Mouse (Mus musculus) CD8-positive naive resting alpha-beta T cell, adult 2 months (primary cell): ENCODE data around the gene Lgals3.
A peak's percentile ranks its signal among the peaks of the same experiment; 100 is the strongest.

Source experiments
- DNase-seq, 2 experiments: peaks; one replicate each; pipeline ENCODE4 v3.0.0; 2022; ENCODE audit warnings: low read depth in 2 of 2, low spot score in 2 of 2

The Lgals3 gene

DNA sequence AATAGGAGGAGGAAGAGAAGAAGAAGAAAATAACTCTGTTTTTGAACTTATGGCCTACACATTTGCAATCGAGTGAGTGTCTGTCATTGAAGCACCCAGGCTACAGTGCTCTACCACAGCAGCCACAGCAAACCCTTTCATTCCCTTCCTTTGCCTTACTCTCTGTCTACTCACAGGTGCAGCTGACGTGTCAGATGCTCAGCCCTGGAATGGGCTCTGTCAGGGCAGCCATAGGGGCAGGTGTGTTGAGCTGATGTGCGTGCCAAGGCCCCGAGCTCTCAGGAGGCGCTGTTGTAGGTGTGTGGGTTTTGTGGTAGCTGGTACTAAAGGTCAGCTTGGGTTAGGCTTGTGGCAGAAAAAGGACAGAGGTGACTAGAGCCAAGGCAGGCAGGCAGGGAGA, 2.2 kb downstream of the Lgals3 start:
- DNase-seq: no peak

DNA sequence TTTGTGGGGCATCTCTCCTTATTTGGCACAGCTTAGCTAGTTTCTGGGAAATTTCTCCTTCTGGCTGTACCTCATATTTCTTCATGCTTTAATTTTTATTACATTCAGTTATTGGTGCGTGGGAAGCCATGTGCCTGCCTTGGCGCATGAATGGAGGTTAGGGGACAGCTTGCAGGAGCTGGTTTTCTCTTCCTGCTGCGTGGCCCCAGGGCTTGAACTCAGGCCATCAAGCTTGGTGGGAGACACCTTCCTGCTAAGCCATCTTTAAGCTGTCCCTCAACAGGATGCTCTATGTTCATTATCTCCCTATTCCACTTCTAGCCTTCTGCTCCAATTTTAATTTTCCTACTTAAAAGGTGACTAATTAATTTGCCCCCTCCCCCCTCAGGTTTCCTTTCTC, 3.2 kb downstream of the Lgals3 start:
- no peak for DNase-seq

- DNase-seq: no peak
Measured at GRCm38 (mm10) chr14:47371689-47372088, 4.1 kb downstream of the Lgals3 start.

- DNase-seq: no peak
Measured at GRCm38 (mm10) chr14:47373728-47374678, 6.5 kb downstream of the Lgals3 start.

DNA sequence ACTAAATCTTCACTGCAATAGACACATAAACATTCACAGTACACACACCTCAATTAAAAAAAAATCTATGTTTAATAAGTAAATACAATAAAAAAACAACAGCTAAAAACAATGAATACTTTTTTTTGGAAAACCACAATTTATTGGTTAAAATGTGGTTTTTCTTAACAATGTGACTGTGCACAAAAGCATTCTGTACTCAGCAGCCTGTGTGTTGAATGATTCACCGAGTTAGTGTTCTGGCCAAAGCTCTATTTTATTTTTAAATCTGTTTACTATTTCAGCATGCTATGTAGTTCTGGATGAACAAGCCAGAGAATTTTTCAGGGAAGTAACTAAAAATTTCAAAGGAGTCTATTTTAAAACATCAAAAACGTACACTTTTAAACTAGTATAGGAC, 9.0 kb downstream of the Lgals3 start:
- DNase-seq: no peak

DNA sequence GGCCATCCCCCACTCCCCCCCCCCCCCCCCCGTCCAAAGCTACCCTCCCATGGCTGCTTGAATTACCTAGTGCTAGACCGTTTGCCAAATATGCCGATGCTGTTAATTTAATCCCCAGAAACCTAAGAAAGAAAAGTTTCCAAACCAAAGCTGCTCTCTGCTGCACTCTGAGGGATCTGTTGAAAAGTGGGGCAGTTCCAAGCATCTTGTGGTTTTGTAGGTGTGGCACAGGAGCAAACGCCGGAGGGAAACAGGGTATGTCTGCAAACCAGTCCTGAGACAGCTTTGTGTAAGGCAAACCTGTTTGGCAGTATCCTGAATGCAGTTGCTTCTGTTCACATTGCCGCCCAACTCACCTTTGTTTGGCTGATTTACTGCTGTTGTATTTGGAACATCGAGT, 10.8 kb downstream of the Lgals3 start:
- DNase-seq: no peak

- DNase-seq: no peak
Measured at GRCm38 (mm10) chr14:47383911-47384310, 16.4 kb downstream of the Lgals3 start.

GRCm38 (mm10) chr14:47384653-47385052, 17.1 kb downstream of the Lgals3 start:
- DNase-seq: no peak

DNA sequence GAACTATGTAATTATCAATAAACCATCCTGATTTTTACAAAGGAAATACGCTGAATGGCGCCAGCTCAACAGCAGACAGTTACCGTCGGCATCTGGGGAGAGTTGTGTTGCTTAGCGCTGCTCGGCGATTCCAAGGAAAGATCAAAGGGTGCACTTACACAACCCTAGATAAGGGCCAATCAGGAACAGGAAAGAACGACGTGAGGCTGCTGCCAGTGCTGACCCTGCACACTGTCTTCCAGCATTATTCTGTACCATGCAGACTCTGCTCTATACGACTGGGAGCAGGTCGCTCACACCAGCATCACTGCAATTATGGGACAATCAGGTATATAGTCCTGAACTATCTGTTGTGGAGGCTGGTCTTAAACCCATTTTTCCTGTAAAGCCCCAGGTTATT, 18.6 kb downstream of the Lgals3 start:
- DNase-seq: no peak

GRCm38 (mm10) chr14:47393354-47394094, 26.0 kb downstream of the Lgals3 start:
- DNase-seq: no peak

GRCm38 (mm10) chr14:47395007-47395406, 27.5 kb downstream of the Lgals3 start:
- peak; percentile 35 to 44 for DNase-seq

GRCm38 (mm10) chr14:47395462-47396026, 28.0 kb downstream of the Lgals3 start:
- DNase-seq: peak; percentile 68 to 73

DNA sequence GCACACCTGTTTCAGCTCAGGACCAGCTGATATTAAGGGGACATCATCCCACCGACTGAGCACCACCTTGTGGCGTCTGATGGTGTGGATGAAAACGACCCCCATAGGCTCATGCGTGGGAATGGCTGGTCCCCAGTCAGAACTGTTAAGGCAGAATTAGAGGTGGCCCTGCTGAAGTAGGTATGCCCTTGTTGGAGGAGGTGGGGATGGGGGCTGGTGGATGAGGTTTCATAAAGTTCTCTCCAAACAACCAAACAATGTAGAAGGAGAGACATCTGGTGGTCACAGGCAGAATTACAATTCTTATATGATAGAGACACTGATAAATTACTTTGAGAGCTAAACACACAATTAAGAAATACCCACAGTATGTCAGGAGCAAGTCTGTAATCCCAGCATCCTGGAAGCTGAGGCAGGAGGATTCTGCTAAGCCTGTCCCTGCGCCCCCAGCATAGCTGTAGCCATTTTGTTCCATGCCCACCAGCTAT, 28.7 kb downstream of the Lgals3 start:
- DNase-seq: peak; percentile 37 to 67

- DNase-seq: no peak
Measured at GRCm38 (mm10) chr14:47402735-47403134, 35.2 kb downstream of the Lgals3 start.

DNA sequence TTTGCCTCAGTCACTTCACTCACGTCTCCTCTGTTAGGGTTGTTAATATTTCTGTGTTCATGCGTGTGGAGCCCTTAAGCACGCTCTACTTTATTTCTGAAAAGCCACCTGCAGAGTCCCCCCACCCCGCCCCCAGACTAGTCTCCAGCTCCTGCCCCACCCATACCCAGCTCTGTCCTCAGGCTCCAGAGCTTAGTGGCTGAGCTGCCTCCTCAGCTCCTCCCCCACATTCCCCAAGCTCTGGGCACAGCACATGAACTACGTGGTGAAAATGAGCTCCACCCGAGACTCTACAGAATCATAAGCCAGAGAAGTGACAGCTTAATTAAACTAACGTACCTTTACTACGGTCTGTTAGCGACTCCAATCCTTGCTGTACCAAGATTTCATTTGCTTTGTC, 38.4 kb downstream of the Lgals3 start:
- no peak for DNase-seq

- no peak for DNase-seq
Measured at GRCm38 (mm10) chr14:47417346-47417745, 49.8 kb downstream of the Lgals3 start.

GRCm38 (mm10) chr14:47417775-47418665, 50.5 kb downstream of the Lgals3 start, which contains the start of gene Dlgap5:
TSS of gene Dlgap5 (minus strand) at chr14:47418407.
- peak; percentile 79 to 89 for DNase-seq

DNA sequence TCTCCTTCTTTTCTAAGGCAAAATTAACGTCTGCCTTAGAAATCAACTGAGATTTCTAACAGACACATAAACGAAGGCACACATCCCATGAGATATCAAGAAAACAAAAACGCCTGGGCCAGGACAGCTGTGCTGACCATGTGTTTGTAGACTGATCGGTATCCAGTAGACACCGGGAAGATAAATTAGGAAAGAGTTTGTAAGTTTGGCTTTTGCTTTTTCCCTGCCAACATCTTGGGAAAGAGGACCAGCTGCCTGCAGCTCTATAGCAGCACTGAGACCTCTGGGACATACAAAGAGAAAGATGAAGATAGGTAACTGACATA, 51.1 kb downstream of the Lgals3 start:
- no peak for DNase-seq

DNA sequence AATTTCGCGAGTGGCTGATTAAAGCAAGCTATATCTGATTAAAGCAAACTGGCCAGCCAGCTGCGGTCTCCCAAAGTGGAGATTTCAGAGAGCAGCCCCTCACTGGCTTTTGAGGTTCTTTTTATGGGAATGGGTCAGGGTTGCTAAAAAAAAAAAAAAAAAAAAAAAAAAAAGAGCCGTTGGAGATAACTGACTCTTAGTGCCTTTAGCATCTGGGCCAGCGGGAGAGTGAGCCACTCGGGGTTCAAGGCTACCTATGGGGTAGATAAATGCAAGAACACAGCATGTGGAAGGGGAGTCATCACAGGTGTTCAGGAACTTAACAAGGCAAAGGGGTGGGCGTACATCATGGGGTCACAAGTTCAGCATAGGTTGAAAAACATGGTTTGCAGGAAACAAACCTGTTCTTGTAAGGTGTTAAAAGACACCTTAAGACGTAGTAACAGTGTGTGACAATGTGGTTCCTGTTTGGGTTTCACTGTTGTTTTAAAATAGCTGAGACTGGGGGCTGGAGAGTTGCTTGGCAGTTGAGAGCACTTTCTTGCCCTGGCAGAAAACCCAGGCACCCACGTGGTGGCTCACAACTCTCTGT, 51.6 kb downstream of the Lgals3 start:
- no peak for DNase-seq

DNA sequence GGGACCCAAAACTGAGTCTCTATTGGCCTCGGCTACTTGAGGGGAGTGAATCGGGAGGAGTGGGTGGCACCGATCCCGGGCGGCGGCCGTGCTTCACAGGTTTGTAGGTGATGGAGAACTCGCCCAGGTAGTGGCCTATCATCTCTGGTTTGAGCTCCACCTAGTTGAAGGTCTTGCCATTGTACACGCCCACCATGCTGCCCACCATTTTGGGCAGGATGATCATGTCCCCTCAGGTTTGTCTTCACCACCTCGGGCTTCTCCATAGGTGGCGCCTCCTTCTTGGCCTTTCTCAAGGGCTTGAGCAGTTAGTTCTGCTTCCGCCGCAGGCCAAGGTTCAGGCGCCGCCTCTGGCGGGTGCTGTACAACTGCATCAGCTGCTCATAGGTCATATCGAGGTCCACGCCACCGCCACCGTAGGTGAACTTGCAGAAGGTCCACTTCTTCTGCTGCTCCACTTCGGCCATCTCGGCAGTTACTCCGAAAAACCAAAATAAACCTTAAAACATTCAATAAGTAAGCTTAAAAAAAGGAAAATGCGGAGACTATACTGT, 52.2 kb downstream of the Lgals3 start:
- no peak for DNase-seq
